Mouse (Mus musculus) adrenal gland, postnatal 4 days (tissue): ENCODE measurements around the gene Ets1. TPM values are rescaled to one million over a fixed set of nuclear protein-coding genes. Genes with fewer than 3 reads are reported as not detected.

Experiments used
- DNase-seq, 2 experiments: peaks; one replicate each; pipeline ENCODE4 v3.0.0; 2021 to 2022; ENCODE audit warnings: low spot score in 2 of 2, mixed read lengths in 2 of 2
- total RNA-seq, 2 experiments: library from RNA; stranded (reverse); gene quantifications; 2 replicates each; pipeline ENCODE4 v1.2.3; 2021

Ets1 gene
- total RNA-seq, 2 experiments from 2014 or later: 58.6 to 60.8 TPM

DNA sequence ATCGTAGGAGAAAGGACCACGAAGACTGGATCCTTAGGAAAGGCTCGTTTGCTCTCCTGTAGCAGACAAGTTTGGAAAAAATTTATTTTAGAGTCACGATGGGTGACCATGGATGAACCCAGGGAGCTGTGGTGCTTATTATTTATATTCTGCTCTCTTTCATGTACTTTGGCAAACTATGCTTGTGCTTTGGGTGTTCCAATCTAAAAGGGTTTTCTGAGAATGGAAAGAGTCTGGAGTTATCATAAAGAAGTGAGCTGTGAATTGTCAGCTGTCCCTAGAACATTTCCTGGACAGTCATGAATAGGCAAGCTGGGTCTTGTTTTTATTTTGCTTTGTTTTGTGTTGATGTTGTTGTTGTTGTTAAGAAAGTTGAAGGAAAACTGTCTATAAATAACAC, 92.8 kb downstream of the Ets1 start:
- DNase-seq: no peak

DNA sequence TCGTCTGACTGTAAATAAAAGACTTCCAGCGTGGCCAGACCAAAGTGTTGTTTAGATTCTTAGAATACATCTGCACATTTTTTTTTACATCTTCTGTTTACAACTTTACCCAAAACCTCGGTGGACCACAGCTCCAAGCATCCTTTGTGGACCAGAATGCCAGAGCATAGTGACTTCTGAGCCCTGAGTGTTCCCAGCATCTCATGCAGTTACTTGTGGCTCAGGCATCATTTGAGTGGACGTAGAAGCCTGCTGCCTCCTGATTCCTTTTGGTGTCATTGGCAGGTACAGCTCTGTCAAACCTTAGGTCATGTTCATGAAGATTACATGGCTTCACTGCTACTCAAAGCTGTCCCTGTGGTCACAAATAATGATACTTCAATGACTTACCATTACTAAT, 93.2 kb downstream of the Ets1 start:
- no peak for DNase-seq

DNA sequence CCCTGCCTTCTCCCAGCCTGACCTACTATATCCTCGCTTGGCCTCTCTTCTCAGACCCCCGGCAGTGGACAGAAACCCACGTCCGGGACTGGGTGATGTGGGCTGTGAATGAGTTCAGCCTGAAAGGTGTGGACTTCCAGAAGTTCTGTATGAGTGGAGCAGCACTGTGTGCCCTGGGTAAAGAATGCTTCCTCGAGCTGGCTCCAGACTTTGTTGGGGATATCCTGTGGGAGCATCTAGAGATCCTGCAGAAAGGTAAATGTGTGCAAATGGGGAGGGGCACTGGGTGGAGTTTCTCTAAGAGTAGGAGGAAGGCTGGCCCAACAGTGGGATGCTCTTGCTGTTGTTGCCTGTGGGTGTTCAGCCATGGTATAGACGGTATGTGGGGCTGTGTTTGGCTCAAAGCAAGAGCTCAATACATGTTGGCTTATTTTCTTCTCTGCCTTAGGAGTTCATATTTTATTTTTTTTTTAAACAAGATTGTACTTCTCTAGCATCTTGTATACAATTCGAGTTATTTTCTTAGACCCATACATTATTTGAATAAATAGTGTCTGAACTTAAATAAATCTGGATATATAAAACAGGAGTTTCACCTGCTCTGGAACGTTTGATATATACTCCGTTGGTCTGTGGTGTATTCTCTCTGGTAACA, 94.1 kb downstream of the Ets1 start:
- no peak for DNase-seq

DNA sequence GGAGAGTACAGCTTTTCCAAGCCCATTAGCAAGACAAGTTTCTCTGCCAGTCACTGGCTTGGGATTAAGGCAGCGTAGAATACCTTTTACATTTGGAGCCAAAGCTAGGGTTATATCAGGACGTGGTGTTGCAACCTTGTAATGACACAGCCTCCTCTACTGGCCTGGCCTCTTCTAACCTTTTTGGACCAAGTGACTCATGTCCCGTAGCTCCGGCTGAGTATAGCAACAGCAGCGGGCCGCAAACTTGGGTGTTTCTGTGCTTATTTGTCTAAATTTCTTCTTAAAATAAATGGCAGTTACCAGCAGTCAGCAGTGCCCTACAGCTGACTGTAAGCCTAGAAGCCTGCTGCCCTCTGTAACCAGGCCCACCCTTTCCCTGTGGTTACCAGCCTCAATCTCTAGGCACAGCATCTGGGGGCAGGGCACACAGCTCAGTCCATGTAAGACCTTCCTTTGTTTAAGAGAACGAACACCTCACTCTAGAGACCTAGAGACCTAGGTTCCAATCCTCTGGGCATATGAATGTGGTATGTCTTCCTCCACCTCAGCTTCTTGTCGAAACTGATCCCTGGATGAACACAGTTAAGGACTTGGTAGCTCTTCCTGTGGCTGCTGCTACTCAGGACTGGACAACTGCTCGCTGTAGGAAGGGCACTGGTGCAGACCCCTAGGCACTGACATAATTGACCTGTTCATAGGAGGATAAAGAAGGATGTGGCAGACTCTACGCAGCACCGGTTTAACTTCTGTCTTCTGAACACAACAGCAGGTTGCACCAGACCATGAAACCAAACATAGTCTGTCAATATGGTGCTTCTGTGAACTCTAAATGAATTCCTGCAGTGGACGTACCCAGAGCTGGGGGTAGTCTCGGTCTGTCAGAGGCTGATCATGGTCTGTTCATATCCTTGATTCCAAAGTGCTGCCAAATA, 94.9 kb downstream of the Ets1 start:
- DNase-seq: no peak

DNA sequence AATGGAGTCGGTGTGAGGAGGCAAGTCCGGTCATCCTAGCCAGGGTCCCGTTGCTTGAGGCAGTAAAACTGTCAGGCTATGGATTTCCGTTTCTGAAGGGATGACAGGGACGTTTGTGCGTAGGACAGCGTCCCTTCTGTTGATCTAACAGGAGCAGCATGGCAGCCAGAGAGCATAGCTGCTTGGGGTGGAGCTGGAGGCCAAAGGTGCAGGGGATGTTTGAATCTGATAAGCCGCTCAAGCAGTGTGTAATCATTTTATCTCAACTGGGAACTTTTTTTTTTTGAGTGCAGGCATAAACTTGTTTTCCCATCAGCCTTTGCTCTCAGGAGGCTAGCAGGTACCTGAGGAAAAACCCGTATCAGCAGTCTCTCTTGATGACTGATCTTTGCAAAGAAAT, 95.8 kb downstream of the Ets1 start:
- DNase-seq: no peak

DNA sequence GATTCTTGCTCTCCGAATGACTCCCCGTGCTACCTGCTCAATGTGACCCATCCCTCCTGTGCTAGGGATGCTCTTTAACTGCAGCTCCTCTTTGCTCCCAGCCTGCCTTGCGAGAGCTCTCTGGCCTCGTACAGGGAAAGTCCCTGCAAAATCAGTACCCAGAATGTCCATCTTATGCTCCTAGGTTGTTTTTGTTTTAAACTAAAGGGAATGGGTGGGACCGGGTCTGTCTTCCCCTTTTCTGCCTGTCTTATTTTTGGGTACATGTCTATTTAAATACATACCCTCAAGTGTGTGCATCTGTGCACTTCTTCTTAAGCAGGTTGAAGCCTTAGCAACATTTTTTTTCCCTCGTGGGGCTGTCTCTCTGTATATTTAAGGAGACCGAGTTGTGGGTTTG, 99.0 kb downstream of the Ets1 start:
- no peak for DNase-seq

DNA sequence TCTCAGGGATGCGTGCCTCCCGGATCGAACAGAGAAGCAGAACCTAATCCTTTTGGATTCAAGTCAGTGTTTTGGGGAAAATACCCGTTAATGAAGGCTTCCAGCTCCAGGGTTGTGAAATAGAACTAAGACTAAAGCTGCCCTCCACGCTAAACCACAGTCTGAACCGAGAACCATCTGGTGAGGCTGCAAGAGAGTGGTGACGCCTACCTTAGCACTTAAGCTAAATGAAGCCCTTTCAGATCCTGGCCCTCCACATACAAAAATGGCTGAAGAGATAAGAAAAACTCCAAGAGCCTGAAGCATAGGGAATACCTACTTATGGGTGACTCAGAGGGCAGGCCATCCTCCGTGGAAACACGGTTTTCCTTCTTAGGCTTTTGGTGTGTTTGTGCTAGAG, 100.0 kb downstream of the Ets1 start:
- no peak for DNase-seq

DNA sequence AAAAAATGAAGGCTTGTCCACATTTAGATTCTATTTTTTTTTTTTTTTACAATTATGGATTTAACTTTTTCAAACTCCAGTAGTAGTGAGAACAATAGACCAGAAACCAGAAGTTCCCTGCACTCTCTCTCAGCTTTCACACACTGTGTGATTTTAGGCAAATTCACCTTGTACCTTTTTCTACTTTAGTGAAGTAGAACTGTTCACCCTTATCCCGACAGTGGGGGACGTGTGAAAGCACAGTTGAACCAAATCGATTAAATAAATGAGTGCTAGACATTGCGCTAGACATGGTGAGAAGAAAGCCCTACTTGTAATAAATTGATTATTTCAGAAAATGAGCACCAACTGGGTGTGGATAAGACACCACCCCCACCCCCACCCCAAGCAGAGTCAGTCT, 104.0 kb downstream of the Ets1 start:
- no peak for DNase-seq

DNA sequence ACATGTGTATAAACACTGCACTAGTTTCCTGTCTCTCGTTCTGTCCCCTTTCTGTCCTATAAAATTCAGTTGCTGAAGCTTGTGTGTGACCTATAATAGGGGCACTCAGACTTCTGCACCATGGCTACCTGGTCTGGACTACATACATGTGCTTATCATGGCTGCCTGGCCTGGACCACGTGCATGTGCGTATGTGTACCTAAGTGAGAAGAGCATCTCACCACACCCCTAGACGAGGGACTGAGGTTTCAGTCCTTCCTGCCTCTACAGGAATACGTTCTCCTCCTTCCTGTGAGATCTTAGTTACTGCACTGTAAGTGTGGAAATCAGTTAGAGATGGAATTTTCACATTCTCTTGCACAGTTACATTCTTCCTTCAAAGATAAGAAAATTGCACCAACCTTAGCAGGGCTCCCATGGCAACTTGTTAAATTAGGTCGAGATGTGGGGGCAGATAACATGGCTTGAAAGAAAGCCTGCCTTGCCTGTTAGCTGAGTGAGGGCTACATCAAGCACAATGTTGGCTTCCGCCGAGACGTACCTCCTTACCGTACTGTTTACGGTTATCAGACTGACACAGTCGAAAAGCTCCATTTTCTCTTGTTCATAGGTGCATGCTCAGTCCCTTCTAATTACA, 104.8 kb downstream of the Ets1 start:
- no peak for DNase-seq

DNA sequence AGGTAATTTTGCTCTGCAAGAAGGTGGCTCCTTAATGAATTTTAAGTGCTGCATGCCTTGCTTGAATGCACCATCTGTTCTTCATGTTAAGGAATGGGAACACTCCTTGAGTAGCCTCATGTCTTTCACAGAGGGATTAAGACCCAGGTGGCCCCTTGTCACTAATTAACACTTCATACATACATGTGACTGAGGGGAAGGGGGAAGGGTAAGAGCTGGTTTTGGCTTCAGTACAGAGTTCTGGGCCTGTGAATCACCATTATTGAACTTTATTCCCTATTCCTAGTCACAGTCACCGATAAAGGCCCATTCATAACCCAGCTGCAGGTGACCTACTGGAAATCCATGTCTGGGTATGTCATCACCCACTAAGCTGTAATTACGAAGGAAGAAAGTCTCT, 105.7 kb downstream of the Ets1 start:
- DNase-seq: no peak

DNA sequence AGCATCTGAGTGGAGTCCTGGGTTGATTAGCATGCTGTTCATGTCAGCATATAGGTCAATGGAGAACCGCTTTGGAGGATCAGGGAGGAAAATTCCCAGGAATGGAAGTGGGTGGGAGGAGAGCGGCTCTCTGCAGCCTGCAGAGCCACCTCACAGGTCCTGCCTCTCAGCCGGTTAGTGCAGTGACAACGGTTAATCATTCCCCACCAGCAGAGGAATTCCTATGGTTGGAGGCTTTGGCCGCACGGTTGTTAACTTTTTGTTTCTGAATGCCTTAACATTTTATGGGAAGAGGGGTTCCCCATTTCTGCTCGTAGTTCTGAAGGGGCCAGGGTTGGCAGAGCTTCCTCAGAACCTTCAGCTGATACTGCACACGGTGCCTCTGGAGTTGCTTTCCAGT, 107.1 kb downstream of the Ets1 start:
- DNase-seq: no peak

DNA sequence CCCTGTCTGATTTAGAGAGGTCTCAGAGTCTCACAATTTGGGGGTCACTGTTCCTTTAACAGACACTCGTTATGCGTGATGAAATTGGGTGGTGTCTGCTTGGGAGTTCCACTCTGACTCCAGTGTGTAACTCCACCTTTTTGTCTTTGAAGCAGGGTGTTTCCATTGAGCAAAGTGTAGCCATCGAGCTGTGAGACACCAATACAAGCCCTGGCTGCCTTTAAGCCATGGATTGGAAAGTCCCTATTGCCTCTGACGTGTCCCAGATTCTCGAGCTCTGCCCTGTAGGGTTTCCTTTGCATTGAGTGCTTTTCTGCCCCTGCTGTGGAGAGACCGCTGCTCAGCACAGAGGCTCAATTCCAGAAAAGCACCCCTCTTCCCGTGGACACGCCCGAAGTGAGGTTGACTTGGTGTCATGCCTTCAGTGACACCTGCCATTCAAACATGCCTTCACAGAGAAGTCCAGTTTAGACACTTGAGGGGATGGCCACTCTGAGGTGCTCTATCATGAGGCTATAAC, 107.7 kb downstream of the Ets1 start:
- DNase-seq: no peak

DNA sequence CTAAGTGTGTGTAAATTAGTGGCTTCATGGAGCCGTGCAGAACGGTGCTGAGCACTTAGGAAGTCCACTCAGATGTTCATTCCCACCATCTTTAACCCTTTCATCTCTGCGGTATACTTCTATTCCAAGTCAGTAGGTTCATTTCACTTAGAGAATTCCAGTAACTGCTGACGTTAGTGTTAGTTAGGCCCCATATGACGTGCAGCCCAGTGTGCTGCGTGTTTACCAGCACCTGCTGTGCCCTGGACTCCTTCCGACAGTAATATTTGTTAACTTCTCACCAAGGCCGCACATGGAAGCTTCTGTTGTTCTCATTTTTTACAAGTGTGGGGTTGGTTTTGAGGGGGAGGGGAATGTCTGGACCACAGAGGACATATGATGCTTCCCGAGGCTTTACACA, 108.3 kb downstream of the Ets1 start:
- no peak for DNase-seq

DNA sequence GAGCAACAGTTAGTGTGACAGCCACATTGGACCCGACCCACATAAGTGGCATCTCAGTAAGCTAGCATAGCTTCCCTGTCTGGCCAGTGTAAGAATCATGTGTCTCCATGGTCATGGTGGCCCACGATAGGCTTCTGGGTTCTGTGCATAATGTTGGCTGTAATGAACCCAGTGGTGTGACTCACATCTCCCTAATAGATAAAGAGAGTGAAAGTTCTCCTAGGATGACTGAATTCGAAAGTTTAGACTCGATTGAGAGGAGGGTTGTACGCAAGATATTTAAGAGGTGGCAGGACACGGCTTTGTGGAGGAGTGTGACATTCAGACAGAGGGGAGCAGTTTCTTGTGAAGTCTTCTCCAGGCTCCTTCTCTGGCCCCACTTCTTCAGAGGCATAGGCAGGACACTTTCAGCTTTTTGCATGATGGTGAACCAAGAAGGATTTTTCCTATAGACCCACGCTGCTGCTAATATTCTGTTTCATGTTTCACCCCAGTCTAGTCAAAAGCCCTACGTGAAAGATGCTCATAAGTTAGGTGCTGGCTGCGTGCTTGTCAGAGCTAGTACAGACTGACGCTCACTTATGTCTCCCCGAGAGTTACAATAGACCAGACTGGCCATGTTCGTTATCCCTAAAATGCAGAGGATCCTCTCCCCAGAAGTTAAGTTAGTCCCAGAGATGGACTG, 109.2 kb downstream of the Ets1 start:
- DNase-seq: no peak

DNA sequence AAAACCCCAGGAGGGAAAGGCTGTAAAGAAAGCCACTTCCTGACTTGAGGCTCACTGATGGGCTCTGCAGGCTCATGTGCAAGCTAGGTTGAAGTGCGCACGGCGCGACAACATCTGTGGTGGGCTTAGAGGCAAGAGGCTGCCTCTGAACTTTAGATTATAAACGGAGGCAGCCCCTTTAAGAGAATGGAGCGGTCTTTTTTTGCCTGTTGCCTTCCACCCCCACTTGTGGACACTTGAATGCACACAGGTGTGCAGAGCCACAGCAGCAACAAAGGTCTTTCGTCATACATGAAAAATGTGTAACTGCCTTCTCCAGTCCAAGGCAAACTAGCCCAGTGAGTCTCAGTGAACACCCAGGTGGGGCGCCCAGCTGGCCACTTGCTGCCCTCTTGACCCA, 110.0 kb downstream of the Ets1 start:
- no peak for DNase-seq

DNA sequence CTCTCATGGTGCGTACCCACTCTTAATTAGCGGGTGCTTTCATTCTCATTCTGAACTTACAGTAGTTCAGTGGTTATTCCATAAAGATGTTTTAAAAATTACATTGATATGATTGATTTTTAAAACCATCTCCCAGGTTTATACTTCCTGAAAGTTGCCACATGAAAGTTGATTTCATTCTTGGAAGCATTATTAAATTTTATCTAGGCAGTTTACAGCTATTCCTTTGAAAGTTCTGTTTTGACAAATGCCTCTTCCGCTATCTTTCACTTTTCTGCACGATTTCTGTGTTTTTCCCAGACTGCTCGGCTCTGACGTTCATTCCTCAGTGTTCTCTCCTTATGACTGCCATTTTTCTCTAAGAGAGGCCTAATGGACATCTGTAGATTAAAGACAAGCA, 110.6 kb downstream of the Ets1 start:
- DNase-seq: no peak

DNA sequence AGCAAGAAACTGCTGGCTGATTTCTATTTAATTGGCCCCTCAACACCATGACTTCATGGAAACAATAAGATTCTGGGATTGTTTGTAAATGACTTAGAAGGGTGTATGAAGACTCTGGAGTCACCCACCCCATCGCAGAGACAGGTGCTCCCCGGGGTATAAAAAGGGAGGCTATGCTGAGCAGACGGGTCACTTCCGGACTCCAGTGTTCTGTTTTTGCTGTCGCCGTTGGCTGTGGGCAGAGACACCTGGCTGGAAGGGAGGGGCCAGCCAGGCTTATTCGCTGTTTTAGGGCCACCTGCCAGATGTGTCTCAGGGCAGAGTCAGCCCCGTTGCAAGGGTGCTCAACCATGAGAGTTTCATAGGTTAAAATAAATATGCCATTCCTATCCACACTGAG, 111.6 kb downstream of the Ets1 start:
- no peak for DNase-seq

DNA sequence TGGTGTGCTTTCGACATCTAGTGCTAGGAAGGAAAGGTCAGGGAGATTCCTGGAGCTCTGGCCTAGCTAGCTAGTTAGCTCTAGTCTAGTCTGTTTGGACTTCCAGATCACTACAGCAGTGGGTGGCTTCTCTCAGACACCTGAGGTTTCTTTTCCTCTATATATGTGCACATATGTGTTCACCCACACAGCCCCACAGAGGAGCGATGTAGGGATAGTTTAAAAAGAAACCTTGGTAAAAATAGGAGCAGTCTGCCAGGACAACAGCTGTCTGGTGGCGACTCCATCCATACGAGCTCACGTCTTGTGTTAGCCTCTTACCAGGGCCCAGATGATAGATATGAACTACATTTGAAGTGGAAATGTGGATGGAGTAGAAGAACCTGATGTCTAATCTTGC, 112.5 kb downstream of the Ets1 start:
- no peak for DNase-seq

DNA sequence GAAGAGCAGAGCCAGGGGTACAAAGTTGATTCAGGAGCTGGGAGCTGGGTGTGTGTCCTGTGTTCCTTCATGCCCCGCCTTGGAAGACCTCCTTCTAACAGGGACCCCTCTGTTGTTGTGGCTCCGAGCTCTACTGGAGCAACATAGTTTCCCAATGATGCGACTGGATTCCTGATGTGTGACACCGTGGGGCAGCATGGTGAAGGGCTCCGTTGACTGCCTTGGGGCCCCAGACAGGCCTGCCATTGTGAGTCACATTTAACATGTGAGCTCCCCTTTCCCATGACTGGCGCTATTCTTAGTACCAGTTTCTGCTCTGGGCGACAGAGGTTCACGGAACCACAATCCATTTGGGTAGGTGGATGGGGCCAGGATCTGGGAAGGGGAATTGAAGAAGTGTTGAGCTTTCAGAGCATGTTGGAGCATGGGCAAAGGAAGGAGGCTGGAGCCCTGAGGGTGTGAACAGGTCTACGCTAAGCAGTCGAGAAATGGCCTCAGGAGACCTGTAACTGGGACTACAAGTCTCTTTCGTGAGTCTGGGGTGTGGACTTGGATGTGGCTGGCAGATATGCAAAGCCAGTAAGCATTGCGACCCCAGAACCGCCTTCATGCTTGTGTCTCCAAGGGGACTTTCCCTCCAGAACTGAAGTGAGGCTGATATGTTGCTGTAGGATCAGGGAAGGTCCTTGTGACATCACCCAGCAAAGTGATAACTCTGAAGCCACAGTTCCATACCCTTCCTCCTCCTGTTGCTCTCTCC, 113.9 kb downstream of the Ets1 start:
- DNase-seq: no peak

DNA sequence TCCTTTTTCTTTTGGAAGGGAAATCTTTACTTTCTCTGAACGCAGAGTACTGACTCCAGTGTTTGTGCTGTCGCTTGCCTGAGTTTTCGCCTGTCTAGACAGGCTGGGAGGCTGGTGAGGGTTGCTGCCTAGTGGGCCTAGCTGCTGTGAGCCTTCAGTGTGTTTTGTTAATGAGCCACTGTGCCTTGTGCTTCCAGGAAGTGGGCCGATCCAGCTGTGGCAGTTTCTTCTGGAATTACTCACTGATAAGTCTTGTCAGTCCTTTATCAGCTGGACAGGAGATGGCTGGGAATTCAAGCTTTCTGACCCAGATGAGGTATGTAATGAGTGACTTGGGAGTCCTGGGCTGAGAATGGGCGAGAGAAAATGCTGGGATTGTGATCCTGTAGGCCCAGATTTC, 116.6 kb downstream of the Ets1 start:
- DNase-seq: no peak

DNA sequence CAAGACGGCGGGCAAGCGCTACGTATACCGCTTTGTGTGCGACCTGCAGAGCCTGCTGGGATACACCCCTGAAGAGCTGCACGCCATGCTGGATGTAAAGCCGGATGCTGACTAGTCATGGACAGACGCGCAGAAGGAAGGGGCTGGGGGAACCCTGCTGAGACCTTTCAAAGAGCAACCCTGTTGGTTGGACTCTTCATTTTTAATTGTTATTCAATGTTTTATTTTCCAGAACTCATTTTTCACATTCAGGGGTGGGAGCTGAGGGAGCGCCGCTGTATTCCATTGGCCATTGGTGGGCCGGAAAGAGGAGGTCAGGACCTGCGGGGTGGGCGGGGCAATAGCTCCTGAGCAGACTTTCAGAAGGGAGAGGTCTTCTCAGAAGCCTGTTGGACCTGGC, 118.3 kb downstream of the Ets1 start:
- DNase-seq: no peak
